Mouse (Mus musculus) hindbrain, embryonic 11.5 days (tissue): Measurements from ENCODE around the gene Padi1. TPM values are rescaled to one million over a fixed set of nuclear protein-coding genes. Genes with fewer than 3 reads are reported as not detected.
A peak's percentile ranks its signal among the peaks of the same experiment; 100 is the strongest.

Experiments
- ATAC-seq: fragments of 200-750 bp; cut with Nextera tagmentation; 2 replicates; pipeline ENCODE4 v1.8.0; 2017; ENCODE audit warnings: mild to moderate bottlenecking, moderate TSS enrichment, moderate library complexity; ENCODE audit not compliant: low FRiP score
- DNase-seq: peaks from one replicate; pipeline ENCODE4 v3.0.0-alpha.2; 2015; ENCODE audit warnings: low spot score
- H3K27ac ChIP-seq: fragments of 300-500 bp; sonication (generic); 2 replicates; pipeline ENCODE4 v1.5.1; 2014; ENCODE audit warnings: mild to moderate bottlenecking, low read depth, low read length
- H3K27me3 ChIP-seq: fragments of 300-500 bp; sonication (generic); 2 replicates; pipeline ENCODE4 v1.6.1; 2014; ENCODE audit warnings: mild to moderate bottlenecking, low read length, moderate library complexity, mixed read lengths; ENCODE audit not compliant: control insufficient read depth, insufficient read depth
- H3K36me3 ChIP-seq: fragments of 300-500 bp; sonication (generic); 2 replicates; pipeline ENCODE4 v1.6.1; 2014; ENCODE audit warnings: mild to moderate bottlenecking, low read length, moderate library complexity, mixed read lengths; ENCODE audit not compliant: control insufficient read depth, insufficient read depth
- H3K4me1 ChIP-seq: fragments of 300-500 bp; sonication (generic); replicated peaks from 2 replicates; pipeline ENCODE4 v1.6.1; 2014; ENCODE audit warnings: low read length, mixed read lengths; ENCODE audit not compliant: control insufficient read depth, insufficient read depth
- H3K4me2 ChIP-seq: fragments of 300-500 bp; sonication (generic); replicated peaks from 2 replicates; pipeline ENCODE4 v1.6.1; 2014; ENCODE audit warnings: mild to moderate bottlenecking, low read depth, low read length
- H3K4me3 ChIP-seq: fragments of 300-500 bp; sonication (generic); 2 replicates; pipeline ENCODE4 v1.5.1; 2014; ENCODE audit warnings: low read depth, low read length
- H3K9ac ChIP-seq: fragments of 300-500 bp; sonication (generic); 2 replicates; pipeline ENCODE4 v1.6.1; 2014; ENCODE audit warnings: low read depth, low read length
- H3K9me3 ChIP-seq: fragments of 300-500 bp; sonication (generic); 2 replicates; pipeline ENCODE4 v1.6.1; 2016; ENCODE audit warnings: low read length; ENCODE audit not compliant: control insufficient read depth
- WGBS: fragments of 180-500 bp; shearing (Covaris S2); extraction: QIAGEN DNeasy Blood & Tissue Kit; methylation state at CpG from one replicate; pipeline ENCODE4 v1.1.7; 2014; 5-methylcytosine and 5-hydroxymethylcytosine counted together
- polyA plus RNA-seq: library from polyadenylated mRNA; unstranded; fragments of >200 nt; fragmentation: Nextera tagmentation; extraction: Ambion mirVana; gene quantifications from 2 replicates; pipeline ENCODE4 v1.2.1, GENCODE M21; 2014

Gene Padi1
- polyA plus RNA-seq, 1 experiment from 2014 or later: 0.05 TPM

- Histone ChIP-seq H3K4me1 (no peaks in the 10 kb centered on the region), H3K9me3 (no peaks in the 10 kb centered on the region; the same call in 1 of the 2 replicates), H3K27ac (no peak overlapping the region), H3K4me2 (no peak overlapping the region), H3K27me3 (no peaks in the 10 kb centered on the region), H3K9ac (no peak overlapping the region), H3K4me3 (no peak overlapping the region), H3K36me3 (no peaks in the 10 kb centered on the region)
- no peak for ATAC-seq
- no peak for DNase-seq
- 90% methylated on average over 4 of the region's 4 CpGs for WGBS
These were observed 55.6 kb downstream of the Padi1 start for GRCm38 (mm10) chr4:140789983-140790382.

- no peaks in the 10 kb centered on the region for H3K4me1 ChIP-seq
- no peaks in the 10 kb centered on the region for H3K27me3 ChIP-seq
- no peak overlapping the region for H3K4me3 ChIP-seq
- no peaks in the 10 kb centered on the region; the same call in 1 of the 2 replicates for H3K9me3 ChIP-seq
- no peaks in the 10 kb centered on the region for H3K36me3 ChIP-seq
- ATAC-seq (no peak), DNase-seq (peak; percentile 77)
- 46% methylated on average over 6 of the region's 6 CpGs for WGBS
- H3K4me2 ChIP-seq: no peak overlapping the region
- H3K9ac ChIP-seq: no peak overlapping the region
- no peak overlapping the region for H3K27ac ChIP-seq
These were observed 56.6 kb downstream of the Padi1 start for GRCm38 (mm10) chr4:140788983-140789382.

GRCm38 (mm10) chr4:140788264-140788663 is 57.3 kb downstream of the Padi1 start:
- Histone ChIP-seq H3K27me3 (no peaks in the 10 kb centered on the region), H3K36me3 (no peaks in the 10 kb centered on the region), H3K9me3 (no peaks in the 10 kb centered on the region; the same call in 1 of the 2 replicates), H3K4me3 (no peak overlapping the region), H3K4me2 (no peak overlapping the region), H3K4me1 (no peaks in the 10 kb centered on the region), H3K27ac (no peak overlapping the region), H3K9ac (no peak overlapping the region)
- DNase-seq (no peak), ATAC-seq (no peak)
- 80% methylated on average over 6 of the region's 6 CpGs for WGBS

- Histone ChIP-seq H3K9ac (no peak overlapping the region), H3K4me2 (no peak overlapping the region), H3K36me3 (no peaks in the 10 kb centered on the region), H3K27ac (no peak overlapping the region), H3K27me3 (no peaks in the 10 kb centered on the region), H3K4me1 (no peaks in the 10 kb centered on the region), H3K4me3 (no peak overlapping the region), H3K9me3 (no peaks in the 10 kb centered on the region; the same call in 1 of the 2 replicates)
- ATAC-seq: no peak
- 78% methylated on average over 4 of the region's 4 CpGs for WGBS
- no peak for DNase-seq
These were observed 58.2 kb downstream of the Padi1 start for GRCm38 (mm10) chr4:140787414-140787813.

GRCm38 (mm10) chr4:140785217-140785616 is 60.4 kb downstream of the Padi1 start:
- Histone ChIP-seq H3K27me3 (no peaks in the 10 kb centered on the region), H3K36me3 (no peaks in the 10 kb centered on the region), H3K4me2 (no peak overlapping the region), H3K4me3 (no peak overlapping the region), H3K9me3 (no peaks in the 10 kb centered on the region; the same call in 1 of the 2 replicates), H3K4me1 (no peaks in the 10 kb centered on the region), H3K27ac (no peak overlapping the region), H3K9ac (no peak overlapping the region)
- ATAC-seq (no peak), DNase-seq (no peak)
- 84% methylated on average over 5 of the region's 5 CpGs for WGBS

GRCm38 (mm10) chr4:140784292-140784945 is 61.2 kb downstream of the Padi1 start:
- DNase-seq (no peak), ATAC-seq (no peak)
- 96% methylated on average over 9 of the region's 9 CpGs for WGBS
- Histone ChIP-seq H3K9me3 (no peaks in the 10 kb centered on the region; the same call in 1 of the 2 replicates), H3K9ac (no peak overlapping the region), H3K27me3 (no peaks in the 10 kb centered on the region), H3K4me1 (no peaks in the 10 kb centered on the region), H3K4me2 (no peak overlapping the region), H3K27ac (no peak overlapping the region), H3K4me3 (no peak overlapping the region), H3K36me3 (no peaks in the 10 kb centered on the region)

GRCm38 (mm10) chr4:140782821-140783220 is 62.8 kb downstream of the Padi1 start:
- no peak for DNase-seq
- no peak for ATAC-seq
- Histone ChIP-seq H3K36me3 (no peaks in the 10 kb centered on the region), H3K27me3 (no peaks in the 10 kb centered on the region), H3K27ac (no peak overlapping the region), H3K4me2 (no peak overlapping the region), H3K4me3 (no peak overlapping the region), H3K9me3 (no peaks in the 10 kb centered on the region; the same call in 1 of the 2 replicates), H3K9ac (no peak overlapping the region), H3K4me1 (no peaks in the 10 kb centered on the region)
- 92% methylated on average over 9 of the region's 9 CpGs for WGBS

GRCm38 (mm10) chr4:140780507-140780906 is 65.1 kb downstream of the Padi1 start:
- ATAC-seq (no peak), DNase-seq (no peak)
- WGBS: 74% methylated on average over 14 of the region's 14 CpGs
- no peaks in the 10 kb centered on the region for H3K4me1 ChIP-seq
- H3K9ac ChIP-seq: no peak overlapping the region
- no peak overlapping the region for H3K27ac ChIP-seq
- no peaks in the 10 kb centered on the region for H3K9me3 ChIP-seq
- no peak overlapping the region for H3K4me2 ChIP-seq
- no peaks in the 10 kb centered on the region for H3K27me3 ChIP-seq
- H3K4me3 ChIP-seq: no peak overlapping the region
- no peaks in the 10 kb centered on the region for H3K36me3 ChIP-seq

- no peaks in the 10 kb centered on the region for H3K4me1 ChIP-seq
- H3K9me3 ChIP-seq: no peaks in the 10 kb centered on the region
- no peak overlapping the region for H3K9ac ChIP-seq
- no peaks in the 10 kb centered on the region for H3K27me3 ChIP-seq
- peak; percentile 60 for DNase-seq
- H3K27ac ChIP-seq: no peak overlapping the region
- WGBS: 53% methylated on average over 19 of the region's 19 CpGs
- no peaks in the 10 kb centered on the region for H3K36me3 ChIP-seq
- no peak overlapping the region for H3K4me2 ChIP-seq
- H3K4me3 ChIP-seq: no peak overlapping the region
- ATAC-seq: no peak; the same call in 1 of the 2 replicates
These were observed 65.7 kb downstream of the Padi1 start for GRCm38 (mm10) chr4:140779803-140780397.
